Mouse (Mus musculus): ENCODE results near the gene Sorcs3.

The Sorcs3 gene

DNA sequence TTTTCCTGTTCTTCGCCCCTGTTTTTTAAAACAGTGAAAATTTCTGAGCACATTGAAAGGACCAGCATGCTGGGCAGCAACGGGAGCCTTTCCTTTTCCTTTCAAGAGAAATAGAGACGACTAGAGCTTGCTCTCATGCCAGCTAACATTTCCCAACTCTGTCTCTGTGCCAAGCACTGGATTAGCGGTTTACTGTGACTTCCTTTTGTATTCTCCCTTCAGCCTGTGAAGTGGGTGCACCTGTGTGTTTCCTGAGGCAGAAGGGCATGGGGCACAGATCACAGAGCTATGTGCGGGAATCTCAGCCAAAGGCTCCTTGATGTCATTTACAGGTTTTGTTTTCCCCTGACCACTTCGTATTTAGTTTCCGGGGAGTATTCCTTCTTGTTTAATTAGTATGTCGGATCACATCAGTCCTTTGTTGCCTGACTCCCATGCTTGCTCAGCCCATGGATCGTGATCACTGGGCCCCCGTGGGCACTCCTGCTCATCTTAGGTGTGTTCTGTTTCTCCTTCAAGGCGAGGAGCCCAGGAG lies 172.2 kb downstream of the Sorcs3 start:
- DNase-seq (ENCODE audit: low read depth, low spot score): peak; percentile 26

DNA sequence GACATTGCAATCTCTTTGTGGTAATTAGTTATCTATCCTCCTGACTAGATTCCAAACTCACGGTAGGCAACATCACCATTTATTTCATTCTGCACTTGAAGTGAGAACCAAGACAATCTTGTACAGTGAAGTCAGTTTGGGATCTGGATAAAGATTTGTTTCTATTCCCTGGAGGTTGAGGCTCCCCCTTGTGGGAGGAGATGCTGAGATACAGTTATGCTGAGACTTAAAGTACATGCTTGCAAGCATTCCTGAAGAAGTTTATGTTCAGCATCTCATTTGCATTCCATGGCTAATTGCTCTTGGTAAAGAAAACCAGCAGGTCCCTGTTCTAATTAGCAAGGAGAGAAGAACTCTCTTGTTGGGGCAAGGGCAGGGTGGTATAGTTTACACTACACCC lies 185.7 kb downstream of the Sorcs3 start:
- DNase-seq (ENCODE audit: low read depth, low spot score): peak; percentile 78

DNA sequence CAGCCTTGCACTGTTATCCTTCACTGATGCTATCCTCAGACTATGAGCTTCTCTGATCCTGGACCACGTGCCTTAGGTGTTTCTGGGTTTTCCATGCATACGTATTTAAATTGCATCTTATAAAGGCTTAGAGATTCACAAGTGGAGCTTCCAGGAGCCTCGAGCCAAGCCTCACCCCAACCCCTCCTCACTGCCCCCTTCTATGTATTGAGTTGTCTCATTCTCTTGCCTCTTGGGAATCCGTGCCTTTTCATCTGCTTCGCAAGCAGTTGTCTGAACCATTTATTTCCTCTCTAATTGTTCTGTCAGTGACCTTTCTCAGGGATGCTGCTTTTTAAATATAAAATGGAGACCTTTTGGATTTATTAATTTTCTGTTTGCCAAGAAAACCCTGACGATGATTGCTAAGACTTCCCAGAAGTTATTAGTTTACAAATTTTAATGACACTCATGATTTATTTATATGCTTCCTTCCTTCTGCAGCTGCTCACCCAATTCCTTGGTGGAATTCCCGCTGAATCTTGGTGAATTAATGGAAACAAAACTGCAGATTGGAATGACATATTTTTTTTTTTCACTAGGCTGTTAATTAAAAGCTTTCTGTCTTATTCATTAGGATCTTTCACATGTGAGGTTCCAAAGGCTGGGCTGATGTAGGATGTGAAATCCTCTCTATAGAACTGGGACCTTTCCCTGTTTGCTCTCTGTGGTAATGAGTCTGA lies 199.1 kb downstream of the Sorcs3 start:
- no peak for DNase-seq (ENCODE audit: low read depth, low spot score)

DNA sequence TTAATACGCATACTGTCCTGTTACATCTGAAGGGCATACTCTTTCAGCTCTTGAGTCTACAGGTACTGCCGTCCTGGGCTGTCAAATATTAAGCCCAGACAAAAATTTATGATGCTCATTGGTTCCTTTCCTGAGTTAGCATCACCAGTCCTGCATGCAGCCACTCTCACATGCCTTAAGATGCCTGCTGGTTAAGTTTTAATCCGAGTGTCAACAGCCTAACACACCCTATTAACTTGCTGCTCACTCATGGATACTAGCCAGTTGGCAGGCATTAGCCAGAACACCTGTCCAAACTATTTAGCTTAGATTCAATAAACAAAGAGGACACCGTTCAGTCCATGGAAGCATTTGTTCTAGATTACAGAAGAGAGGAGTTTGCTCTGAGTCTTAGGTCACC lies 202.4 kb downstream of the Sorcs3 start:
- DNase-seq (ENCODE audit: low read depth, low spot score): no peak

DNA sequence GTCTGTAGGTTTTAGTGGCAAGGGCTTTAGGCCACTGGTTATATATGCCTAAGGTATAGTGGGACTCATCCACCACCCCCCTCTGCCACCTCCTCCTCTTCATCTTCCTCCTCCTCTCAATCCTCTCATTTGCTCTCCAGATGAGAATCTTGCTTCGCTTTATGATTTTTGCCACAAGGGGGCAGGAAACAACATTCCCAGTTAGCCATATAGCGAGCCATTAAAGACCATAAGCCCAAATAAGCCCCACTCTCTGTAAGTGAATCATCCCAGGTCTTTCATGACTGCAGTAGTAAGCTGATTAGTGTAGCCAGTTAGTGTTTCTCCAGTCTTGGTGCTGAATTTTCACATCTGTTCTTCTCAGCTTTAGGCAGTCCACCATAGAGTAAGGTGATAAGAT lies 205.5 kb downstream of the Sorcs3 start:
- peak; percentile 23 for DNase-seq (ENCODE audit: low read depth, low spot score)

DNA sequence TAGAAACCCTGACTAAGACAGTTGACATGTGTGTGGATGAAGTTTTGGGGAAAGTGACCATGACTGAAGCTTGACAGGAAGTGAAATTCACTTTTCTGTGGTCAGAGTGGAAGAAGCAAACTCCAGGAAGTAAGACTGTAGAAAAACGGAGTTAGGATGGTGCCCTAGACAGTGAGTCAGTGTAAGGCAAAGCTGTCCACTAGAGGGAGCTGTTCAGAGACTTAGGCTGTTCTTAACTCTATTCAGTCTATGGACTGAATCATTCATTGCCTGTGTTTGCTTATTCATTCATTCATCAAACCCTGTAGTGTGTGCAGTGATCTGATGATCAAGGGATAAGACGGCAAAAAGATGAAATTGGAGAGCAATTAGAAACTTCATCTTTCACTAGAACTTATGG lies 208.0 kb downstream of the Sorcs3 start:
- DNase-seq (ENCODE audit: low read depth, low spot score): peak; percentile 87

DNA sequence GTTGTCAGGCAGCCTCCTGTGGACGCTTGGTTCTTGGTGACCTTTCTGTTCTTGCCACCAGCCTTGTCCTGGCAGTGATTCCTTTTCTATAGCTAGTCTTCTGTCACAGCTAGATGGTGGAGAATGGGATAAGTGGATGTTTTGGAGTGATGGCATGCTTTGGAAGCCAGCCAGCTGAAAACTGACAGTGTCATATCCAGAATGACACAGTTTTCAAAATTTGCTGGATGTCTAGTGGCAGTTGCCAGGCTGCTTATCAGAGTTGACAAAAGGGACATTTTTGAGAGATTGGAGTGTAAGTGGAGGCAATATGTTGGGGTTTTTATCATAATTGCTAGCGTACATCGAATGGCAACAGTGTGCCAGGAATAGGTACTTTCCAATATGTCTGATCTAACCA lies 212.5 kb downstream of the Sorcs3 start:
- DNase-seq (ENCODE audit: low read depth, low spot score): peak; percentile 17

DNA sequence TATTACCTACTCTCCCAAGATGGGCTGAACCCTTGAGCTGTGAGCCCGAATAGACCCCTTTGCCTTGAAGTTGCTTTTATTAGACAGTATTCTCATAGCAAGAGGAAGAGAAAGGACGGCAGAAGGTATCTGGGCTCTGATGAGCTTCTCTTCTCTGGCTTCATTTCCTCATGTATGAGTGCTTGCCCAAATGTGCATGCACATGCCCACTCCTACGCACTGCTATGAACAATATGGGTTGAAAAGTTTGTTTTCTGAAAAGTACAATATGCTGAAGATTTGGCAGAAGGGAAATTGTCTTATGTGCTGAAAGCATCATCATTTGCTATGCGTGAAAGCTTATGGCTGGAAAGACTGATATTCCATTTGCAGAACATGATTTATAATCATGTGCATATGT lies 223.4 kb downstream of the Sorcs3 start:
- peak; percentile 49 for DNase-seq (ENCODE audit: low read depth, low spot score)

DNA sequence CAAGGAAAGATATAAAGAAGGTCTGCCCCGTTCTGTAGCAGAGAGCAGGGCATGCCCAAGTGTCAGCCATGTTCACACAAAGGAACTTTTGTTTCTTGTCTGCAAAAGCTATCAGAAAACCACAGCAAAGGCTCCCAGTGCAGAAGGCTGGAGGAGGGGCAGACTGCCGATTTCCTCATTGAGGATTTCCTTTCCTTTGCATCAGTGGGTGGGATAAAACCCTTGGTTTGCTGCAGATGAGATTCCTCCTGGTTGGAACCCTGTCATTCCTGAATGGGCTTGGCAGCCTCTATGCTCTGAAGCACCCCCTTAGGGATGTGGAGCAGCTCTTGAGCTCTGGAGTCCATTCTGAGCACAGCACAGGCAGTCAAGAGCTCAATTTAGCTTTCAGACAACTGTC lies 223.9 kb downstream of the Sorcs3 start:
- peak; percentile 63 for DNase-seq (ENCODE audit: low read depth, low spot score)

DNA sequence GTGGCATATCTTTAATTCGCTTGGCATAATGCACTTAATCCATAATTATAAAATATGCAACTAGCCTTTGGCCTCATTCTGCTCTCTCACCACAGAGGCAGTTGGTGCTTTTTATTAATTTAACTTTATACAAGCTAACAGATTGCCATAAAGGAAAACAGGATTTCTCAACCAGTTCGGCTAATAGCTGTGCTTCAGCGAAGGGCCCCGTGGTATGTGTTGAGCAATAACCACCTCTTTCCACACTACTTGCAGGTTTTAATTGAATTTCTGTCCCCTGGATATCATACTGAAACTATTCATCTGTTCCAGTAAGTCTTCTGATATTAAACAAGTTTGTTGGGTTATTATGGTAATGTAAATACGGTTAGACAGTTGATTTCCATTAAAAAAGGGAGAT lies 224.5 kb downstream of the Sorcs3 start:
- DNase-seq (ENCODE audit: low read depth, low spot score): no peak

DNA sequence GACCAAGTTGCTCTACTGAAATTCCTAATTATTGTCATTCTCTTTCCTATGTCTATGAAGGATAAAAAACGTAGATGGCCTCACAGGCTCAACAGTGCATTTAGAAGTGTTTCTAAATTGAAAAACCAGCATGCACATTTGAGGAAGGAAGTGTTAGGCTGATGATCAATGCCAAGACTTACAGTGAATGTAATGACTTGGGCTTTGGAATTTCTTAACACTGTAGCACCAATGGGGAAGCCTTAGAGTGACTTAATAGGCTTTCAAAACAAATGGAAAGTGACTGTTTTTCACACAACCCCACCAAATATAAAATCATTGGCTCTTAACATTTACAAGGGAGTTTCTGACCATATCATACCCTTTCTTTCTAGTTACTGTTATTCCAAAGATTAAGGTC lies 232.6 kb downstream of the Sorcs3 start:
- DNase-seq (ENCODE audit: low read depth, low spot score): no peak

DNA sequence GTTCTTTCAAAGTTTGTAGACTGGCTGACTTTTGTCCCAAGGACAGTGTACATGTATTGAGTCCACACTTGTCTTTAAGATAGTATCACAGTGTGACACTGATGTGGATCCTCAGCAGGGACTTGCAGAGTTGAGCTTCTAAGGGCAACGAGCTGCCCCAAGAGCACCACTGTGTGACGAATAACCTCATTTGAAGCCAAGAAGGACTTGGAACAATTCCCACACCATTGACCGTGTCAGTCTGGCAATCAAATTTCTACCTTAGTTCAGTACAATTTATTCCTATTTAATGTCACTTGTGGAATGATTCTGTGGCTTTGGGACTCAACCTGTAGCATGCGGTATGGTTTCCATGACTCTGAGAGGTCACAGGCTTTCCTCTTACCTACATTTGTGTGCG lies 255.3 kb downstream of the Sorcs3 start:
- DNase-seq (ENCODE audit: low read depth, low spot score): no peak

DNA sequence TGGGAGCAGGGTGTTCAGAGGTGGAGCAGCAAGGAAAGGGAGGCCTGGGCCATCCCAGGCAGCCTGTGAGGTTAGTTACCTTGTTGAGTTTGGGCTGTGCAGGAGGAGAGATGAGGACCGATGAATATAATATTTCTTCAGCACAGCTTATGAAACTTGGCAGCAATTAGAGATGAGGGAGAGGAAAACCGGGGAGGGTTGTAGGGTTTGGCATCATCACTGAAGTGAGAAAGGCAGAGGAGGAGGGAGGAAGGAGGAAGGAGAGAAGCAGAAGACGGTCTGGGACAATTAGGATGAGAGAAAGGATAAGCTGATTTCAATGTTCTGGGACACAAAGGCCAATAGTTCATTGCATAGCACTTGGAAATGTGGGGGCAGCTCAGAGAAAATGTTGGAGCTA lies 256.6 kb downstream of the Sorcs3 start:
- peak; percentile 59 for DNase-seq (ENCODE audit: low read depth, low spot score)

DNA sequence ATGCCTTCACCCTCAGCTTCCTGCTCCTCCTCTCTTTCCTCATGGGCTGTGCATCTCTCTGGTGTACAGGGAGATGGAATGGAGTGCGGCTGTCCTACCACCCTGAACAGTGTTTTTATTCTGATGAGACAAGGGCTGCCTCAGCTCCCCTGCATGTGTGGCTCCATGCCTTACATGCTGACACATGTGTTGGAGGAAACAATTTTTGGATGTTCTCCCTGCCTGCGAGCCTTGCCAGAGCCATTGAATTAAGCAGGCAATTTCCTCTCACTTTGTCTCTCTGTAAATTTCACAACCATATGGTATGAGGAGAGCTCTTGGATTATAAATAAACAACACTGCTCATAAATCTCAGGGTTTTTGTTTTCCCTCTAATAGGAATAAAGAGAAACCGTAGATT lies 257.7 kb downstream of the Sorcs3 start:
- peak; percentile 63 for DNase-seq (ENCODE audit: low read depth, low spot score)

DNA sequence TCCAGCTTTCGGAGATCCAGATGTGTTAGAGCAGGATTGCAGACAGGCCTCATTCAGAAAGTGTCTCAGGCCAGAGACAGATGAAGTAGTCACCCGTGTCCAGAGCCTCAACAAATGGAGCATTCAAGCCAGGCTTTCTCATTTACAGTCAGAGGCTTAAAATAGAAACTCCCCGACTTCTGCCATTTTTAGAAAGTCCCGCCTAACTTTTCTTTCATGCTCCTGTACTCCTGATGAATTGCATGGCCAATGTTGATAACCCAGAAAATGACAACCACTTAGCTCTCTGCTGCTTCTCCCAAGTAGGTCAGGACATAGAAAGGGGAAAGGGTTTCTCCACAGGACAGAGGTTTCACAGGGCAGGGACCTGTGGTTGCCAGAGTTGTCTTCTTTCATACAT lies 261.6 kb downstream of the Sorcs3 start:
- peak; percentile 62 for DNase-seq (ENCODE audit: low read depth, low spot score)

DNA sequence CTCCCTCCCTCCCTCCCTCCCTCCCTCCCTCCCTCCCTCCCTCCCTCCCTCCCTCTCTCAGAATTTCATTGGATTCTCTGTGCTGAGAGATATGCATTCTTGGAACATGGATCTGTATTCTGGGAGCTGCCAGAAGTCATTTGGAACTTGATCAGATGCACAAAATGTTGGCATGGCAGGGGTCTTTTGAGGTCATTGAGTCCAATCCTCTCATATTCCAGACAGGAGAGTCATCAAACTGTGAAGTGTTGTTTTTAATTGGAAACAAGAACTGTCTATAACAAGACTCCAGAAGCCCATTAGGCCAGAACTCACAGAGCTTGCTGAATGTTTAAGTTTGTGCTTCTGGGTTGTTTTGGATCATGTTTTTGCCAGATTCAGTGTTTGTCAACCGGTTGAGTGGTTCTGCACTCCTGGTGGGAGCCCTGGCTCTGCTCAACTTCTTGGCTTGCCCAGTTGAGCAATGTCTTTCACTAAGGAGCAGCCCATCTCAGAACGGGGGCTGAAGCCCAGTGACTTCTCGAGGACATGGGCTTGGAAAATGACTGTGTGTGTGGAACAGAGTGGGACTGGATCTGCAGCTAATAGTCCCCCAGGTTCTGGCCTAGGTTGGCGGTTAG lies 264.1 kb downstream of the Sorcs3 start:
- no peak for DNase-seq (ENCODE audit: low read depth, low spot score)

DNA sequence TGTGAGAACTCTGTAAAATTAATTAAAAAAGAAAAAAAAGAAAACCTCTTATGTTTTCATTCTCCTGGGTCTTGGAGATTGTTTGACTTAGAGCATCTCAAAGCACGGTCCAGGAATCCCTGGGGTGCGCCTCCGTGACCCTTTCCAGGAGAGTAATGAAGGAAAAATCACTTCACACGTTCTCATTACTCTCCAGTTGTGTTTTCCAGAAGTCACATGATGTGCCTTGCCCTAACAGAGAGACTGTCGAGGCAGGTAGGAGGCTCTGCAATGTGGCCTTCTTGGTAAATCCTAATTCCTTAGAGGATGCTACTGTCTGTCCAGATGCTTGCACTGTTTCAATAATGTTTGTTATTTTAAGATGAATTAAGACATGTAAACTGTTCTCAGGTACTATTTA lies 266.1 kb downstream of the Sorcs3 start:
- DNase-seq (ENCODE audit: low read depth, low spot score): no peak

DNA sequence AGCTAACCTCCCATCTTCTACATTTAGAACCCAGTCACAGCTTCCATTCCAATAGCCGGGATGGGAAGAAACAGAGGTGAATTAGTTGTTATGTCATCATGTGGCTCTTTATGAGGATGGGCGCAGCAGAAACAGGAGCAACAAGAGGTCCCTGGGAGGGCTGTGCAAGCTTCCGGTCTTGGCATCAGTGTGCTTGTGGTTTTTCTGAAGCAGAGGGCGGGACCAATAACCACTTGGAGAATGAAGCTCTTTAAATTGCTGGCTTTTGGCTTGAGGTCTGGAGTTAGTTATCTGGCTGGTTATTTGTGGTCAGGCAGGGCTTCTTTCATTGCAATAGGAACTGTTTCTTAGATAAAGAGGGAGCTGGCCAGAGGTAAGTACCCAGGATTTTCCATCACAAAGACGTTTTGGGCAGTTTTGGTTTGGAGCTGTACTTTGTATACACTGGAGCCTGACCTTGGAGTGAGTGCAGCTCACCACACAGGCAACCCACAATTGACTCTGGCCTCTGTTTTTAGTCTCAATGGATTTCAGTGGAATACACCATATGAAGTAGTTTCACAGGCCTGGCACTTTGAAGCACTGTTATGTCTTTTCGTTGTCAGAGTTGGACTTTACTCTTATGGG lies 270.1 kb downstream of the Sorcs3 start:
- no peak for DNase-seq (ENCODE audit: low read depth, low spot score)

DNA sequence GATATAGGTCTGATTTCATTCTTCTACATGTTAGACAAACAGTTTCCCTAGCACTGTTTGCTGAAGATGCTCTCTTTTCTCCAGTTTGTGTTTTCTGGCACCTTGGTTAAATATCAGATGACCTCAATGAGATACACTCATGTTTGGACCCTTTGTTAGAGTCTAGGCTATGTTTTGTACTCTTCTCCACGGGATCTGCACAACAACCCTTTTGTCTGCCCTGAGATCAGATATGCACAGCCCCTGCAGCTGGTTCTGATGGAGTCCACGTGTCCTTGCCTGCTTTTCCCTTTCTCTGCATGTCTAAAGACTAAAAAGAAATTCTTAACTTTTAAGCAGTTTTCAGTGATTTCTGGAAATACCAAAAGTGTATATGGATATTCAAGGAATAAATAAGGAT lies 273.0 kb downstream of the Sorcs3 start:
- DNase-seq (ENCODE audit: low read depth, low spot score): peak; percentile 87

DNA sequence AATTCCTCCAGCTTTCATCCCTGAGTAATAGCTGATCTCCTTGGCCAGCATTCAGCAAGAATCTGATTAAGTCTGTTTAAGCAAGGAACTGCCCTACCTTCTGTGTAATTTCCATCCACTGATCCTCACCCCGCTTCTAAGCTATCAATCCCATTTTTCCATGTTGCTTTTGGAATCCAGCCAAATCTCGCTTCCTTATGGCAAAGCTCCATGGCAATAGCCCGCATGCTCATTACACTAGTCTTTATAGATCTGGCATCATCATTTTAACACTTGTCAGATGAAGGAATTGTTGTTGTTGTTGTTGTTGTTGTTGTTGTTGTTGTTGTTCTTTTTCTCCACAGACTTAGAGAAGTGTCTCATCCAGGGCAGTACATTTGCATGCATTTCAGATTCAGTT lies 277.1 kb downstream of the Sorcs3 start:
- no peak for DNase-seq (ENCODE audit: low read depth, low spot score)

DNA sequence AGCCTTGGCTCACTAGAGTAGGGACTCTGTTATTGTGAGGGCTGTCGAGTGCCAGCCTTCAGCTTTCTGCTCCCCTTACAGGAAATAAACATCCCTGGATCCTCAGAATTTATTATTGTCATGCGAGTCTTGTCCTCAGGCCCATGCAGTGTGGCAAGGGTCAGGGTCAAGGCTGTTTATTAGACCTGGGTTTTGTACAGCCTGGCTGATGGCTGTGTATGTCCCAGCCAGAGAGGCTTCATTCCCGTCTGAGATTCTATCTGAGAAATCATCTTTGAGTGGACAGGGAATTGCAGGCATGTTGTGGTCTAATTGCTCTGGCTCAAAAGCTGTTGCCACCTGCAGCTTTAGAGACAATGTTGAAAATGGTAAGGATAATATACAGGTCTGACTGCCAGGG lies 285.3 kb downstream of the Sorcs3 start:
- DNase-seq (ENCODE audit: low read depth, low spot score): no peak

DNA sequence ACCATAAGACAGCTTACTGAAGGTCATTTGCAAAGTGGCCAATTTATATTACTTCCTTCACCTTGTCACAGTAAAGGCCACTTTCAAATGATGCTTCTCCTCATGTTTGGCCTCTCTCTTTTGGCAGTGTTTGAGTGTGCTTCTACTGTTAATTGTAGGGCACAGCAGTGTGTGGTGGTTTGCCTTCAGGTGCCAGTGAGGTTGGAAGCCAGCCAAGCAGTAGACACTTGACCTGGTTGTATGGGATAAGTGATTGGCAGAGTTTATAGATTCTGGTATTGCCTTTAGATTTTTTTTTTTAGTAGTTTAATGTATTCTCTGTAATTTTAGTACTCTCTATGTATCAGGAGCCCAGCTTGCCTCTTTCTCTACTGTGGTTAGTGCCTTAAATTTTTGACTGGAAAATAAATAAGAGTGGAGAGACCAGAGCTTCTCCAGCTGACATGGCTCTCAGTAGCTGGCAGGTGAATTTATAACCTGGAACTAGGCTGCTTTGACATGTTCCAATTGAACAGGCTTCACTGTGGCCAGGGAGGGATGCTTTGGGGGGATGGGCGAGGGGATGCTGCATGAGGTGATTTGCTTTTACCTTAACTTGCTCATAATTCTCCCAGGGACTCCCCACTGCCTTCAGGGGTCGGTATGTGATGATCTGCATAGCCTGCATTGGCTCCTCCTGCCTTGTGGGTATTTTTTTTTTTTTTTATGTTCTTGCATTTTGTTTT lies 298.2 kb downstream of the Sorcs3 start:
- no peak for DNase-seq (ENCODE audit: low read depth, low spot score)
